Mouse (Mus musculus) olfactory bulb, adult 2 months (tissue): ENCODE measurements around the gene Mrpl20.
A peak's percentile ranks its signal among the peaks of the same experiment; 100 is the strongest.

ENCODE experiments used
- CTCF ChIP-seq: fragments of 200-500 bp; IDR thresholded peaks from 2 replicates; pipeline ENCODE4 v1.5.1; 2012; ENCODE audit warnings: low read depth, mild to moderate bottlenecking, low read length, moderate library complexity; ENCODE audit not compliant: insufficient read depth
- POLR2A ChIP-seq: fragments of 200-500 bp; IDR thresholded peaks from 2 replicates; pipeline ENCODE4 v1.6.1; 2012; ENCODE audit warnings: mild to moderate bottlenecking, low read depth, low read length, moderate library complexity; ENCODE audit not compliant: insufficient read depth

DNA sequence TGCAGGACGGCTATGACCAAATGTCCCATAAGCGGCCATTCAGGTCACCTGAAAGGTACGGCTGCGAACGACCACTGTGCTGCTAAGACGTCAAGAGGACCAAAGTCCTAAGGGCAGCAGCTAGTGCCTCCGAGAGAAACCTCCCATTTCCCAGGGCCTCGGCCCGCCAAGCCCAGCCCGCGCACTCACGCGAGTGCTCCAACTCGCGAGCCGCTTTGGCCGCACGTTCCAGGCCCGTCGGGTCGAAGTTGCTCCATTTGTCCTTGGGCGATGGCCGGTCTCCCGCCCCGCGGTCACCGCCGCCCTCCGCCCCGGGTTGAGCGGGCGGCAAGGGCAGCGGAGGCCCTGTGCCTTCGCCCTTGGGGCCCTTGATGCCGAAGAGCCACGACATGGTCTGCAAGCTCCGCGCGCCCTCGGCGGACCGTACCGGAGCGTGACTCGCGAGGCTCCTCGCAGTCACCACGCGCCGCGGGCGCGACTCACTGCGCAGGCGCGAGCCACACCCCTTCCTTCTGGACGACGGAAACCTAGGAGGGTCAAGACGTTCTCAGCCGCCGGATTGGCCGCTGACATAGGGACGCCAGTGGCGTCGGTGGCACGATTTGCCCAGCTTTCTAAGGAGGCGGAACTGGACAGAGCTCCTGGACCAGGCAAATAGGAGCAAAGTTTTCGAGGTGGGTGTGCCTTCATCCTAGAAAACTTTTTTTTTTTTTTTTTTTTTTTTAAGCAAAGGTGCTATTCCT, 41.9 kb upstream of the Mrpl20 start, which contains the start of gene Atad3a:
- TF ChIP-seq CTCF: no peak
- TF ChIP-seq POLR2A: peak; percentile 75; the same call in 1 of the 2 replicates
